Mouse (Mus musculus): ENCODE measurements at regions not wholly inside any gene's neighbourhood (a gene's known extent, or its start where the extent isn't known, plus 50 kb on each side); places are given as distances from the start of the nearest gene placed in this dataset.
"Not testable (repeated sequence)": the region's sequence is repeated elsewhere in the genome, so short reads cannot be mapped to it uniquely, and the experiment has no call there.

- intact Hi-C loops (cut with DNase I): not testable (repeated sequence)
- DNase-seq (ENCODE audit: low spot score): peak; percentile 1
Observed at GRCm38 (mm10) chrX:4688291-4688690, 112.0 kb upstream of the Btbd35f4 start.
